Mouse (Mus musculus) midbrain, embryonic 16.5 days (tissue): Measurements from ENCODE around the gene Atl3. TPM values are rescaled to one million over a fixed set of nuclear protein-coding genes. Genes with fewer than 3 reads are reported as not detected.

Source experiments
- ATAC-seq: fragments of 200-750 bp; cut with Nextera tagmentation; 2 replicates; pipeline ENCODE4 v1.8.0; 2017; ENCODE audit warnings: moderate TSS enrichment
- H3K27ac ChIP-seq: fragments of 300-500 bp; sonication (generic); 2 replicates; pipeline ENCODE4 v1.5.1; 2014; ENCODE audit warnings: mild to moderate bottlenecking, low read length, mixed read lengths
- H3K27me3 ChIP-seq: fragments of 300-500 bp; sonication (generic); 2 replicates; pipeline ENCODE4 v1.6.1; 2014; ENCODE audit warnings: low read depth, low read length, mixed read lengths; ENCODE audit not compliant: control insufficient read depth, insufficient read depth
- H3K36me3 ChIP-seq: fragments of 300-500 bp; sonication (generic); 2 replicates; pipeline ENCODE4 v1.6.1; 2014; ENCODE audit warnings: mild to moderate bottlenecking, low read length, moderate library complexity, mixed read lengths; ENCODE audit not compliant: control insufficient read depth, insufficient read depth
- H3K4me1 ChIP-seq: fragments of 300-500 bp; sonication (generic); 2 replicates; pipeline ENCODE4 v1.6.1; 2014; ENCODE audit warnings: mild to moderate bottlenecking, low read length, mixed read lengths; ENCODE audit not compliant: control insufficient read depth, insufficient read depth
- H3K4me2 ChIP-seq: fragments of 300-500 bp; sonication (generic); 2 replicates; pipeline ENCODE4 v1.6.1; 2014; ENCODE audit warnings: mild to moderate bottlenecking, low read length, mixed read lengths
- H3K4me3 ChIP-seq: fragments of 300-500 bp; sonication (generic); 2 replicates; pipeline ENCODE4 v1.5.1; 2014; ENCODE audit warnings: low read depth, mild to moderate bottlenecking, low read length, moderate library complexity, mixed read lengths
- H3K9ac ChIP-seq: fragments of 300-500 bp; sonication (generic); 2 replicates; pipeline ENCODE4 v1.6.1; 2014; ENCODE audit warnings: low read depth, low read length, mixed read lengths
- H3K9me3 ChIP-seq: fragments of 300-500 bp; sonication (generic); replicated peaks from 2 replicates; pipeline ENCODE4 v1.6.1; 2014; ENCODE audit warnings: mild to moderate bottlenecking, low read length, mixed read lengths; ENCODE audit not compliant: control insufficient read depth, poor library complexity, severe bottlenecking
- WGBS: fragments of 180-500 bp; shearing (Covaris S2); extraction: QIAGEN DNeasy Blood & Tissue Kit; methylation state at CpG from one replicate; pipeline ENCODE4 v1.1.7; 2014; 5-methylcytosine and 5-hydroxymethylcytosine counted together
- polyA plus RNA-seq: library from polyadenylated mRNA; unstranded; fragments of >200 nt; fragmentation: Nextera tagmentation; extraction: Ambion mirVana; gene quantifications from 2 replicates; pipeline ENCODE4 v1.2.1, GENCODE M21; 2015

The Atl3 gene
- polyA plus RNA-seq, 1 experiment from 2014 or later: 6.8 TPM

DNA sequence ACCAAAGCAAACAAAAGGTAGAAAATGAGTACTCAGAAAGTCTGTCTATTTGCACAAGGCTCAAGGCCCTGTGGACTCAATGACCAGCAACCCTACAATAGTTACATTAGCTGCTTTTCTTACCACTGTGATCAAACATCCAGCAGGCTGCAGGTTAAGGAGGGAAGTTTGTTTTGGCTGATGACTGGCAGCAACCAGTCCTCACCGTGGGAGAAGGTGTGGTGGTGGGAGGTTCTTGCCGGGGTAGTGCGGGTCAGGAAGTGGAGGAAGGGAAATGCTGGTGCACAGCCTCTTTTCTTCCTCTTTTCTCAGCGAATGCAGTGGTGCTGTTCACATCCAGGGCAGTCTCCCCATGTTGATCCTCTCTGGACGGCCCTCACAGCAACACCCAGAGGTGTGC is 87.2 kb downstream of the Atl3 start:
- Histone ChIP-seq H3K4me1 (no peaks in the 10 kb centered on the region), H3K36me3 (no peaks in the 10 kb centered on the region), H3K27me3 (no peaks in the 10 kb centered on the region), H3K9ac (no peak overlapping the region), H3K9me3 (no peaks in the 10 kb centered on the region), H3K4me2 (no peak overlapping the region), H3K27ac (no peak overlapping the region), H3K4me3 (no peak overlapping the region)
- WGBS: 85% methylated on average over 5 of the region's 5 CpGs
- no peak for ATAC-seq

DNA sequence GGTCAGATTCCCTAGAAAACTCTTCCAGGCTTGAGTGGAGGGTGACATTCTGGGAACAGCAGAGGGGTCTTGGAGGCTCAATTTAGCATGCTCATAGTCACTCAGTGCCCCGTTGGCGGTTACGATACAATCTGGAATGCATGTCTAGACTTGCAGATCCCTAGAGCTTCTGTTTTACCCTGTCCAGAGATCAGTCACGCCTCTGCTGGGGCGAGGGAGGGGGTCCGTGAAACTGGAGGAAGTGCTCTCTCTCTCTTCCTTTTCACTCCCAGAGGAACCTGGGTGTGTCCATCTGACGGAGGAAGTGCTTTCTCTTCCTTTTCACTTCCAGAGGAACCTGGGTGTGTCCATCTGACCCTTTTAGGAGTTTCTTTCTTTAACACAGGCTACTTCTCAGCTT is 89.3 kb downstream of the Atl3 start:
- no peak for ATAC-seq
- Histone ChIP-seq H3K9ac (no peak overlapping the region), H3K4me2 (no peak overlapping the region), H3K9me3 (no peaks in the 10 kb centered on the region), H3K4me1 (no peaks in the 10 kb centered on the region), H3K36me3 (no peaks in the 10 kb centered on the region), H3K27me3 (no peaks in the 10 kb centered on the region), H3K27ac (no peak overlapping the region), H3K4me3 (no peak overlapping the region)
- 68% methylated on average over 7 of the region's 7 CpGs for WGBS

DNA sequence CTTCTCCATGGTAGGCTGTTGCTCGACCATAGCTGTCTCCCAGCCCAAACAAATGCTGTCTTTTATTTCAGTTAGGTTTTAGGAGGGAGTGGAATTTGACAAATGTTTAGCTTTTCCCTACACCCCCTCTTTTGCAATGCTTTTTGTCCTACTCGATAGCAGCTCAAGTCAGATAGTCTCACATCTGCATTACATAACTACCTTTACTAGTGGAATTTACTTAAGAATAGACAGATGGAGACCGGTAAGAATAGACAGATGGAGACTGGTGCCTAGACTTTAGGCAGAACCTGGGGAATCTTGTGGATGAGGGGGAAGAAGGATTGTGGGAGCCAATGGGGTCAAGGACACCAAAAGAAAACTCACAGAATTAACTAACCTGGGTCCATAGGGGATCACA is 89.8 kb downstream of the Atl3 start:
- Histone ChIP-seq H3K36me3 (no peaks in the 10 kb centered on the region), H3K27me3 (no peaks in the 10 kb centered on the region), H3K9ac (no peak overlapping the region), H3K4me1 (no peaks in the 10 kb centered on the region), H3K4me2 (no peak overlapping the region), H3K27ac (no peak overlapping the region), H3K4me3 (no peak overlapping the region), H3K9me3 (no peaks in the 10 kb centered on the region)
- WGBS: 69% methylated on average over 3 of the region's 3 CpGs
- ATAC-seq: no peak

DNA sequence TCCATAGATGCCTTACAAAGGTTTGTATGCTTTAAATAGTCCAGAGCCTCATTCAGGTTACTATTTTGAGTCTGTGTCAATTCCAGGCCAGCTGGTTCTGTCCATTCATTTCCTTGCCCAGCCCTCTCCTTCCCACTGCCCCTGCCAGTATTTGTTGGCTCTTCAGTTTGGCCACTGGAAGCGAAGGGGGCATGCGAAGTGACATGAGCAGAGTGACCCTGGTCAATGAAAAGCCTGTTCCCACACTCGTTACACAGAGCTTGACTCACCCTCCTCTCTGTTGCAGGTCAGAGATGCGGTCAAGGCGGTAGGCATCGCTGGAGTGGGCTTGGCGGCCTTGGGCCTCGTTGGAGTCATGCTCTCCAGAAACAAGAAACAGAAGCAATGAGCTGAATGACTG is 91.4 kb downstream of the Atl3 start:
- H3K36me3 ChIP-seq: no peaks in the 10 kb centered on the region
- H3K4me3 ChIP-seq: no peak overlapping the region
- no peak for ATAC-seq
- H3K27me3 ChIP-seq: no peaks in the 10 kb centered on the region
- H3K27ac ChIP-seq: no peak overlapping the region
- no peak overlapping the region for H3K9ac ChIP-seq
- no peak overlapping the region for H3K4me2 ChIP-seq
- 88% methylated on average over 8 of the region's 8 CpGs for WGBS
- no peaks in the 10 kb centered on the region for H3K9me3 ChIP-seq
- no peaks in the 10 kb centered on the region for H3K4me1 ChIP-seq

DNA sequence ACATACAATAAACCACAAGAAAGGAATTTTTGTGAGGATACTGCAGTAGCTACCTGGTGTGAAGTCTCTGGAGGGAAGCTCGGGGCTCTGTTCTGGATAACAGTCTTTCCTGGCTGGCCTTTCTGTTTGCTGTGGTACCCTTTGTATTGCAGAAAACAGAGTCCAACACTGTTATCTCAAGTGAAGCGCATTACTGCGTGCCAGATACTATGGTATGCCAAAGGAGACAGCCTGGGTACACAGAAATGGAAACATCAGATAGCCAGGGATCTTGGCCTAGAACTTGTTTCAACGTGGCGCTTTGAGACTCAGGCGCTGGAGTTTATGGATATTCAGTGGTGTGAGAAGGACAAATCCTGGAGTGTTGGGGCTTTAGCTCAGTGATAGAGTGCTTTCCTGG is 91.9 kb downstream of the Atl3 start:
- Histone ChIP-seq H3K27me3 (no peaks in the 10 kb centered on the region), H3K4me3 (no peak overlapping the region), H3K9ac (no peak overlapping the region), H3K27ac (no peak overlapping the region), H3K4me1 (no peaks in the 10 kb centered on the region), H3K4me2 (no peak overlapping the region), H3K9me3 (no peaks in the 10 kb centered on the region), H3K36me3 (no peaks in the 10 kb centered on the region)
- 97% methylated on average over 6 of the region's 6 CpGs for WGBS
- no peak for ATAC-seq

Other genes starting within 250 kb of the Atl3 start
- gene Rcor2, start 226.7 kb upstream of the Atl3 start, polyA plus RNA-seq: 17.9 and 20.1 TPM in 2 replicates
- gene Mark2, start 152.2 kb upstream of the Atl3 start, polyA plus RNA-seq: 42.2 and 43.8 TPM in 2 replicates
- 30.7 and 32.3 TPM in 2 replicates for gene Spindoc, start 111.0 kb upstream of the Atl3 start, polyA plus RNA-seq
- 11.0 and 12.0 TPM in 2 replicates for gene 2700081O15Rik, start 76.4 kb upstream of the Atl3 start, polyA plus RNA-seq
- 654 and 682 TPM in 2 replicates for gene Rtn3, start 10.8 kb upstream of the Atl3 start, polyA plus RNA-seq
- gene Pla2g16, start 63.4 kb downstream of the Atl3 start, polyA plus RNA-seq: 2.2 and 3.1 TPM in 2 replicates
- 0.17 and 0.26 TPM in 2 replicates for gene Lgals12, start 113.2 kb downstream of the Atl3 start, polyA plus RNA-seq
- not detected in 2 replicates for gene Hrasls5, start 118.5 kb downstream of the Atl3 start, polyA plus RNA-seq
- 0.14 TPM in 1 of 2 replicates, not detected in the other for gene Slc22a19, start 217.3 kb downstream of the Atl3 start, polyA plus RNA-seq